Mouse (Mus musculus): ENCODE data around the gene Nppa.

Nppa gene

DNA sequence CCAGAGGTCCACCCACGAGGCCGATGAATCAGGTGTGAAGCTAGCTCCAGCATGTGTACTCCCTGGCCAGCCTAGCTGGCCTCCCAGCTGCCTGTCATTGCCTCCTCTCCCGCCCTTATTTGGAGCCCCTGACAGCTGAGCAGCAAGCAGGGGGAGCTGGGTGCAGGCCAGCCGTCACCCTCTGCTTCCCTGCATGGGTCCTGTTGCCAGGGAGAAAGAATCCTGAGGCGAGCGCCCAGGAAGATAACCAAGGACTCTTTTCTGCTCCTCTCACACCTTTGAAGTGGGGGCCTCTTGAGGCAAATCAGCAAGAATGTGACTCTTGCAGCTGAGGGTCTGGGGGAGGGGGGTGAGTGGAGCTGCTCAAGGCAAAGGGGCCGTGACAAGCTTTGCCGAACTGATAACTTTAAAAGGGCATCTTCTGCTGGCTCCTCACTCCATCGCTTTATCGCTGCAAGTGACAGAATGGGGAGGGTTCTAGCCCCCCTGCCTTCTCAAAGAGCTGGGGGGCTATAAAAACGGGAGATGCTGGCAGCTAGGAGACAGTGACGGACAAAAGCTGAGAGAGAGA lies at the start of gene Nppa:
Nppa (plus strand) TSS at position 521 of the 571 bp plus-strand sequence.
- no peak for DNase-seq (ENCODE audit: low read depth, low spot score)

DNA sequence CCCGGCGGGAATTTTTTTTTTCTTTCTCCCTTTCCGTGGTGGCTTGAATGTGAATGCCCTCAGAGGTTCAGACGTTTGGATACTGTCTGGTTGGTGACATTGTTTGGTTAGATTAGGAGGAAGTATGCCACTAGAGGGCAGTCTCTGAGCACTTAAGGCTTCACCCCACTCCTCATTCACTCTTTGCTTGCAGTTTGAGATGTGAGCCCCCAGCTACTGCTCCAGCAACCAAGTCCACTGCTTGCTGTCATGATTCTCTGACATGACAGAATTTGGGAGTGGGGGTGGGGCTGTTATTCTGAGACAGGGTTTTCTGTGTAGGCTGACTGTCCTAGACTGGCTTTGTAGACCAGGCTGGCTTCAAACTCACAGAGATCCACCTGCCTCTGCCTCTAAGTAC lies 46.9 kb upstream of the Nppa start:
- no peak for DNase-seq (ENCODE audit: low read depth, low spot score)

DNA sequence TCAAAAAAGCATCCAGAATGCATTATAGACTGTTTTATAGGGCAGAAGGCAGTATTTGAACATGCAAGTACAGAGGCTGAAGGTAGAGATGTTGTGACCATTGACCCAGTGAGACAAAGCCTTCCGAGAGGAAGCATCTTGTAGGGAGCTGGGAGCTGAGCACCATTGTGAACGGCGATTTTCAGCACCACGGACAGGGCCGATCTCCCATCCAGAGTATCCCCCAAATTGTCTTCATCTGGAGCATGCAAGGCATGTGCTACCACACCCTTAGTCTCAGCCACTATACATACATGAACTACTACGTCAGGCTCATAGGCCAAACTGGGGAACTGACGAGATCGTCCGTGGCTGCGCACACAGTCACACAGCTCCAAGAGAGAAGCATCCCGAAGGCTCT lies 43.4 kb upstream of the Nppa start:
- DNase-seq (ENCODE audit: low read depth, low spot score): no peak

DNA sequence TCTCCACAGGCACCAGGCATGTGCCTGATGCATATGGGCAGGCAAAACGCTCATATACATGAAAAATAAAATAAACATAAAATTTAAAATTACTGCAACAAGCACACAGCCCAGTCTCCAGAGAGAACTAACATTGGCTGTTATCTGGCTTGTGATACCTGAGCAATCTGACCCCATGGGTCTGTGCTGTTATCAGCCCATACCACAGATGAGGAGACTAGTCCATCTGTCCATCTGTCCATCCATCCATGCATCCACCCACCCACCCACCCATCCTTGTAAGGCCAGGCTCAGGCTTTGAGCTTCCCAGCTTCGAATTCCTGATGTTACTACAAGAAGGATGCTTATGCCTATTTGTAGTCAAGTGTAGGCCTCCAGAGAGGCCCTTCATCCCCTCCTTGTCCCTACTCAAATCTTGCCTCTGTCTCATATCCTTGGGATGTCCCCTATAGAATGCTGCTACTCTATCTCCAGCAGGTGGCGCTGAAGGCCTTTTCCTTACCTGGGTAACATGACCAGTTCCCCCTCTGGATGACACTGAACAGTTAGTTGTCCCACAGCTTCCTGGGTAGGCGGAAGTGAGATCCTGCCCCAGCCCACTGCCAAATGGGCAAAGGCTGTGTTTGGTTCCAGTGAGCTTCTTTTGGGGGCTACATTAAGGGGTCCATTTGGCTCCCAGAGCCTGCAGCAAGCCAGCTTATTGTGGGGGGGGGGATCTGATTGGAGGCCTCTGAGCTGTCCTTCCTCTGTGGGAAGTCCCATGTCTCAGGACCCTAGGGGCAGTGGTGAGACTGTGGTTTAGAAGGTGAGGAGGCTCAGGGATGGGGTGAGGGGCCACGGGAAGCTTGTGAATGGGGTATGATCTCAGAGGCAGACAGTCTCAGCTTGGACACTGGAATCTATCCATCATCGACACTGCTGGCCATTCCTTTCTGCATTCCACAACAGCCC lies 40.4 kb upstream of the Nppa start:
- DNase-seq (ENCODE audit: low read depth, low spot score): peak; percentile 52

DNA sequence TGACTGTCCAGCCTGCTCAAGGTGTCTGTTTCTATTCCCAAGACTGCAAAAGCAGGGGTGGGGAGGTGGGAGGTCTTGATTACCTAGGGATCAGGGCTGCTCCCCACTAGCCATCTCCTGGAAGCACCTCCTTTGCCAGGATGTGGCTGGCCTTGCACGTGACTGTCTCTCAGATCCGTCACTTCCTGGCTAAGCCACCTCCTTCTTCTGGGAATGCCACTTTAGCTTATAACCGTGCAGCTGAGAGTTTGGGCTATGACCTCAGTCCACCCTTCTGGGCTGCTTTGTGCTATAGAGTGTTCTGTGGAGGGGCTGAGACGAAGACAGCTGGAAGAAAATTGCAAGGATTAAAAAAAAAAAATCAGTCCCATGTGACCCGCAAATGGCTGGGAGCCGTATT lies 37.7 kb upstream of the Nppa start:
- no peak for DNase-seq (ENCODE audit: low read depth, low spot score)

DNA sequence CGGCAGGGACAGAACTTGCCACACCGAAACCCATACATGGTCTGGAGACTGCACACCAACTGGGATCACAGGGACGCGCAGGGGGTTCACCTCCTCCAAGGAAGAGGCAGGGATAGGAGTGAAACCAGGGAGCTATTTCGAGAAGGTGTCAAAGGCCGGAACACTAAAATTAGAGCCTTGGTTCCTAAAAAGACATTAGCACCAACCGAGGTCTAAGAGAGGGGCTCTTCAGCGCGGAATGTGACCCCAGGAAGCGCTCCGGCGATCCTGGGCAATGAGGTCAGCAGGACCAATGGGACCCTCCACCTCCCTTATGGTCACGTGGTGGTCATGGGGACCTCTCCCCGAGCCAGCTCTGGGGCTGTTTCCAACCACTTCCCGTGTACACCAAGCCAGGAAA lies 36.9 kb upstream of the Nppa start:
- no peak for DNase-seq (ENCODE audit: low read depth, low spot score)

DNA sequence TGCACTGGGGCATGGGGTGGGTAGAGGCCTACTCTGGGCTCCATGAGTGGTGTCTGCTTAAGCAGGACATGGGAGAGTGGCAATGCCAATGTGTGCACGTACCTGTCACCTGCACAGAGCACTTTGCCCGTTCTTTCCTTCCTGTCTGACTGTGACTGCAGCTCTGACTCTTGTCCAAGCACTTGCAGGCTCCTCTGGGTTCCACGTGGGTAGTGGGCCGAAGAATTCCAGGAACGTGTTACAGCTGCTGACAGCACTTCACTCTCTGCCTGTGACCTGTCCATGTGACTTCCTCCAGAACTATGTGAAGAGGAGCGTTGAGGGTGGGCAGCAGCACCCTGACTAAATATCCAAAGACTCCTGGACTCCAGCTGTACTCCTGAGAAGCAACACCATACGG lies 34.8 kb upstream of the Nppa start:
- no peak for DNase-seq (ENCODE audit: low read depth, low spot score)

DNA sequence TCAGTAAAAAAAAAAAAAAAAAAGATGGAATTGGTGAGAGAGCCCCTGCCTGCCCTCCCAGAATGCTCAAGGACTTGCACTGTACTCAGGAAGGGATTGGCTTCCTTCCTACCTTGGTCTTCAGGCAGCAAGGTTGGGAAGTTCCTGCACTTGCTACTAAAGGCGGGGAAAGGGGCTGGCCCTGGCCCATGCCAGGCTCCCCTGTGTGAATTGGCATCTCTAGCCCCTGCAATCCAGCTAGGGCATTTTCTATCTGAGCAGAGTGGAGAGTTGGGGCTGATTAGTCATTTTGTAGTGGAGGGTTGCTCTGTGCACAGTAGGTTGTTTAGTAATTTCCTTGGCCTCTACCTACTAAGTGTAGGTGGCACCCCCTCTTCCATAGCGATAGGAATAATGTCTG lies 31.7 kb upstream of the Nppa start:
- DNase-seq (ENCODE audit: low read depth, low spot score): no peak

DNA sequence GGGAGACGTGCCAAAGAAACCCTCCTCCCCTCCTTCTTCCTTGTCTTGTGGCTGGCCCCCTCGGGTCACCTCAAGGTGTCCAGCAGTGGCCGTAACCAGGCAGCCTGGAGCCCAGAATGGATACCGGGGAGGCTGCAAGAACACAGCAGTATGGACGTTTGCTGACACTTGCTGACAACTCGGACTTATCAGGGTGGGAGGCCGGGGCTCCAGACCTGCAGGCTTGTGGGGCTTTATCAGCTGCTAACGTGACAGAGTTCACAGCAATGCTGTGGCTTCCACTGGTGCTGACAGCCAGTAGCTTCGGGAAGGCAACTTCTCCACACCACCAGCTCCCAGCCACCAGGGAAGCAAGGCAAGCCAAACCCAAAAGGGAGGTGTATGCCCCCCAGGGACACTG lies 31.2 kb upstream of the Nppa start:
- DNase-seq (ENCODE audit: low read depth, low spot score): no peak

DNA sequence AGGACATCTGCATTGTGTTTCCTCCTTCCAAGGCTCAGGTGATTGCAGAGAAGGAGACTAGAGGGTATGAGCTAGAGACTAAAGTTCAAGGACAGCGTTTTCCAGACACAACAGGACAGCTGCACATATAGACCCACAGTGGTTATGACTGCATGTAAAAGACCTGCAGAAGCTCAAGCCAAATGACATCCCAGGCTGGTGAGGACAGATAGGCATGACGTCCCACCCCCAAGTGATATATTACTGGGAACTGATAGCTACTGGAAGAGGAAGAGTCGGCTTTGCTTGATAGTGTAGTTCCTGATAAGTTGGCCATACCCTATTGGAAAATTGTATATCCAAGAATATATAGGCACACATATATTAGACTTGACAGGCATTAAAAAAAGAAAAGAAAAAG lies 24.3 kb upstream of the Nppa start:
- DNase-seq (ENCODE audit: low read depth, low spot score): no peak

DNA sequence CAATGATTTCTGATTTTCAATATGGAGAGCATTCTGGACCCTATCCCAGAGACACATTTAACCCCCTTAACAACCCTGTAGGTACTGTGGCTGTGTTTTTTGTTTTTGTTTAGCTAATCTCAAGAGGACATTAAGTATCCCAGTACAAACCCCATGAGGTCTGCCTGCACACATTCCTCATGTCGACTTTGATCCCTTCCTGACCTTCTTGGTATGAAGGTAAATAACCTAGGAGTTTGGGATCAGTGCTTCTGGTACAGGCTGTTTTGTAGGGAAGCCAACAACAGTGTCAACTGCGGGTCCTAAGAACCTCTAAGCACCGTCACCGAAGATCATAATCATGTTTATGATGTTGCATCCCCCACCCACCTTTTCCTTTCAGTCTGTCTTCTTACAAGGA lies 22.8 kb upstream of the Nppa start:
- DNase-seq (ENCODE audit: low read depth, low spot score): no peak

DNA sequence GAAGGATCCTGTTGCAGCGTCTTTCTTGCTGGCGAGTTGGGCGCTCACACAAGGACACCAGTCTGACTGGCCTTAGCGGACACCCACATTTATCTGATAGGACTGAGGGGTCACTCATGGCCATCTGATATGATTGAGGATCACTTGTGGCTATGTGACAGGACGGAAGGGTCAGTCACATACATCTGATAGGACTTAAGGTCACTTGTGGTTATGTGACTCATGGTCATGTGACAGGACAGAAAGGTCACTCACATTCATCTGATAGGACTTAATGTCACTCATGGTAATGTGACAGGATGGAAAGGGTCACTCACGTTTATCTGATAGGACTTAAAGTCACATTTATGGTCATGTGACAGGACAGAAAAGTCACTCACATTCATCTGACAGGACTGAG lies 22.1 kb upstream of the Nppa start:
- DNase-seq (ENCODE audit: low read depth, low spot score): no peak

DNA sequence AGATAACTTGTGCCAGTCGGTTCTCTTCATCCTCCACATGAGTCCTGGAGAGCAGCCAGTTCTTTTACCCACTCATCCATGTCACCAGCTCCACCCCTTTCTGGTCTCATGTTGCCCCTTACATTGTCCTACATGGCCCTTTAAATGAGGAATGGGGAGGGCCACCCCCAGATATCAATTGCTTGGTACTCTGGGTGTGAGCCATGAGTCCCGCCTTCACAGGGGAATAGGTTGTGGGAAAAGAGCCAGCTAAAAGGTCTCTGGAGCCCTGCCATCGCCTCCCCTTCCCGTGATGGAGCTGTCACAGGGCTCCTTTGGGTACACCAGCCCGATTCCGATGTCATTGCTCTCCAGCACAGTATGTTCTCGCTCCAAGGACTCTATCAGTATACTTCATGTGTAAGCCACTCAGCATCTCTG lies 21.1 kb upstream of the Nppa start:
- DNase-seq (ENCODE audit: low read depth, low spot score): no peak

DNA sequence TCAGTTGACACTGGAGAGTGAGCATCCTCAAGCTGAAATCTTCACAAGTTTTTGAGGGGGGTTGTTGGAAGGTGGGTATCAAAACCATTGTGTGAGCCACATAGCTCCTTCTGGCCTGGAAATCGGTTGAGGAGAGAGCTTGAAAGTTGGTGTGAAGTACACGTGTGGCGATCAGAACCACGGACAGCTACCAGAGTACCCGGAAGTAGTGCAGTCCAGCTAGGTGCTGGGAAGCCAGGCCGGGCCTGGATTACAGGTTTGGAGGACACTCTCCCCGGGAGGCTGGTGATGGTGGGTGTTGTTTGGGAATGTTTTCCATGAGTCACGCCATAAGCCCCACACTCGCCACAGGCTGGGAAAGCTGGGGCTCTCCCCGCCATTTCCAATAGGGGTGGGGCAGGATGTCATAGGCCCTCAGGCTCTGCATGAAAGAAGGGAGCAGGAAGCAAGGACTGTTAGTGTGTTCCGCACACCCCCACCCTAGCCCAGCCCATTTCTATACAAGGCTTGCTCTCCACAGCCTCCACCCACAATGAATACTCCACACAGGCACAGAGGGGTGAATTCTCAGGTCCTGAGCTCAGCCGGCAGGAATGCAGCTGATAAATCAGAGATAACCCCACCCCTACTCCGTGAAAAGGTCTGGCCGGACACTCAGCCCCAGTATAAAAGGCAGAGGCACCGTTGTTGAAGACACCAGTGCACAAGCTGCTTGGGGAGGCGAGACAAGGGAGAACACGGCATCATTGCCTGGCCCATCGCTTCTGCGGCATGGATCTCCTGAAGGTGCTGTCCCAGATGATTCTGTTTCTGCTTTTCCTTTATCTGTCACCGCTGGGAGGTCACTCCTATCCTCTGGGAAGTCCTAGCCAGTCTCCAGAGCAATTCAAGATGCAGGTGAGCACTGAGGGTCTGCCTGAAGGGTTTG lies 15.1 kb upstream of the Nppa start, which contains the start of gene Nppb:
Nppb (plus strand) TSS at position 584 of the 928 bp plus-strand sequence.
- no peak for DNase-seq (ENCODE audit: low read depth, low spot score)

DNA sequence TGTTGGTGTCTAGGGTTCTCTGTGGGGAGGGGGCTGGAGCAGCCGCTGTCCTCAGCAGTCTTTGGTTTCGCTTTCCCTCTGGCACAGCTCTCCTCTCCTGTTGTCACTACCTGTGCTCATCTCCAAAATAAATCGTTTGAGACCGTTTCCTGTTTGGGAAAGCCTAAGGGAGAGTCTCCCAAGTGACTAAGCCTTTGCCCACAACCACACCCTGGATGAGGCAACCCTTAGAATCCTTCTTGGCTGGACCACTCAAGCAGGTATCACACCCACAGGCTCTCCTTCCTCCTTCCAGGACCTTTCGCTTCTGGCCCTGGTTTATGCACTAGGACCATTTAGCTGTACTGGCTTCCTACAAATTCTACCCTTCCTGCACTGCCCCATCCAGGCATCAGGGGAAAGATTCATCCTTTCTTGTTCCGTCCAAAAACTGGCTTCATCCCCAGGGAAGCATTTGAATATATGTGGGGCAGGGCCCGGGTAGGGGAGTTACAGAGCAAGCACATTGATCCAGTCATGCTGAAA lies 6.9 kb upstream of the Nppa start:
- no peak for DNase-seq (ENCODE audit: low read depth, low spot score)

DNA sequence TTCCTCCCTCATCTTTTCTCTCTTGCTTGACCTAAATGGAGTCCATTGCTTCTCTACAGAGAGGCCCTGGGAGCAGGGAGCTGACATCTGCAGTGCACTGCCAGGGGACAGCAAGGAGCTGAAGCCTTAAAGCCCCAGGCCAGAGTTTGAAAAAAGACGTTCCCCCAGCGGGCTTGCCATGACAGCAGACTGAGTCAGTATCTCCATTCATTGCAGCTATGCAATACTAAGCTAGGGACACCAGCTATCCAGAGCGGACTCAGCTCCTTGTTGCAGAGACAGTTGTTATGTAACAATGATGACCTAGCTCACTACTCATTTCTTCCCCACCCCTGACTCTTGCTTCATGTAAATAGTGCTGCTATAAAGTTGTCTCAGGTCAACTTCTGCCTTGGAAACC lies 5.2 kb upstream of the Nppa start:
- DNase-seq (ENCODE audit: low read depth, low spot score): no peak

DNA sequence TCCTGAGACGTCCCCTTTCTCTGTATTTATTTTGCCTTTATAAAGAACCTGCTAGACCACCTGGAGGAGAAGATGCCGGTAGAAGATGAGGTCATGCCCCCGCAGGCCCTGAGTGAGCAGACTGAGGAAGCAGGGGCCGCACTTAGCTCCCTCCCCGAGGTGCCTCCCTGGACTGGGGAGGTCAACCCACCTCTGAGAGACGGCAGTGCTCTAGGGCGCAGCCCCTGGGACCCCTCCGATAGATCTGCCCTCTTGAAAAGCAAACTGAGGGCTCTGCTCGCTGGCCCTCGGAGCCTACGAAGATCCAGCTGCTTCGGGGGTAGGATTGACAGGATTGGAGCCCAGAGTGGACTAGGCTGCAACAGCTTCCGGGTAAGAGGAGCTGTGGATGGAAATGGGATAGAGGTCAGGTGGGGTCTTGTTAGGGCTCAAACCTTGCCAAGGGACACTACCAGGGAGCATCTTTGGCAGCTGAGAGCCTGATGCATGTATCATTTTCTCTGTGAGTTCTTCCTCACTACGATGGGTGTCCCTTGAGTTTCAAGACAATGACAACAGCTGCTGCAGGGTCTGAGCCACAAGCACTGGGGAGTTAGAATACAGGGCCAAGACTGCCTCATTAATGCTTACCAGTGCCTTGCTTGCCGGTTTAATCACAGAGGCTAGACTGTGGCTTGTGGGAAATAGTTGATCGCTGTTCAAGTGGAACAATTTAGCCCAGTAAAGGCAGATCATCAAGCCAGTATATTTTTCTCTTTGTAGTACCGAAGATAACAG lies 679 bp downstream of the Nppa start:
- no peak for DNase-seq (ENCODE audit: low read depth, low spot score)

DNA sequence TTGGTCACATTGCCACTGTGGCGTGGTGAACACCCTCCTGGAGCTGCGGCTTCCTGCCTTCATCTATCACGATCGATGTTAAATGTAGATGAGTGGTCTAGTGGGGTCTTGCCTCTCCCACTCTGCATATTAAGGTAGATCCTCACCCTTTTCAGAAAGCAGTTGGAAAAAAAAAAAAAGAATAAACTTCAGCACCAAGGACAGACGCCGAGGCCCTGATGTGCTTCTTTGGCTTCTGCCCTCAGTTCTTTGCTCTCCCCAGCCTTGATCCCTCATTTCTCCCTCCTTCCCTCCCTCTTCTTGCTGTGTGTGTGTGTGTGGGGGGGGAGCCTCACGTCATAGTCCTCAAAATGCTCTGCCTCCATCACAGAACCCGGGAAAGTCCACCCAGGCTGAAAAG lies 1.3 kb downstream of the Nppa start:
- DNase-seq (ENCODE audit: low read depth, low spot score): no peak

DNA sequence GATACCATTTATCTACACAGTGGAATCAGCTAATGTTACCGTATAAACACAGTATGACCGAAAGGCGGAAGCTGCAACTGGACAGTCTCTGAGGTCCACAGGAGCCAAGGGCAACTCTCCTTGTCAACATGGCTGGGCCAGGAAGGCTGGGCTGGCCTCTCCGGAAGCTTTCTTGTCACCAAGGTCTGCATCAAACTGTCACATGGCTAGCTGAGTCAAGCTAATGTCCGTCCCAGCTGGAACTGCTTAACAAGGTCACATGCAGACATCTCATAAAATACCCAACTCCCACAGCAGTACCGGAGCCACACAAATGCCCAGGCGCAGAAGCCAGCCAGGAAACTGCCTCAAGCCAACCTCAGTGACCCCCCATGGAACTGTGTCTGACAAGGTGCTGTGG lies 3.8 kb downstream of the Nppa start:
- no peak for DNase-seq (ENCODE audit: low read depth, low spot score)

DNA sequence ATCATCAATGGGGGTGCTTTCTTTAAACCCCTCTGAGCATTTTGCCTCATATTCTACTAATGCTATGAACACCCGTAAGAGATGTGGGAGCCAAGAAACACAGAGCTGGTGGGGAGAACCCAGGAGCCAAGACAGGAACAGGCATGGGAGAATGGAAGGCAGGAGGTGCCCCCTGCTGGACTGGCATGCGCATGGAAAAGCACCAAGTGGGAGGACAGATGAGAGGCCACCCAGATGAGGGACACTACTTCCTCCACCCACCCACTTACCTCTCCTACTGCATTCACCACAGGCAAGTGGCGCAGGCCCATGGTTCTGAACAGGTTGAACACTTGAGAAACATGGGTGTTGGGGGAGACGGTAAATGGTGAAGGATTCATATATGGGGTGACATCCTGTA lies 7.9 kb downstream of the Nppa start:
- no peak for DNase-seq (ENCODE audit: low read depth, low spot score)

DNA sequence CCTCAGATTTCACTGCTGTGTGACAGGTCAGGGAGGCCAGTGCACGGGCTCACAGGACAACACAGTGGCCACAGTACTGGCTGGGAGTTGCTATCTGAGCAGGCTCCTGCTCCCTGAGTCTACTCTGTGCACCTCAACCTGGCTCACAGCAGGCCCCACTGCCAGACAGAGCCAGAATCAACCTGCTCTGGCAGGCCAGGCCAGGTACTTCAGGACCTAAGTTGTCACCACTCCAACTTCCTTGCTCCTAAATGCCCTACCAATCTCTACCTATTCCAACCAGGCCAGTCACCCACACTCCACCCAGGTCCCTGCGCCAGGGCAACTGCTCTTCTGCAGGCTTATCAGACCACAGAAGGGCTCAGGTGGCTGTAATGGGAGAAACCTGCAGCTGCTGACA lies 9.1 kb downstream of the Nppa start:
- DNase-seq (ENCODE audit: low read depth, low spot score): no peak

Measured in c-Kit-negative CD71-positive TER-119-positive erythroid progenitor cells, embryonic 14.5 days (primary cell).